ENCODE assay signal across 11 mouse cellular contexts in genomic region chr11:87004960-87005755, GRCm38 (mm10). TPM values are rescaled to one million over a fixed set of nuclear protein-coding genes. Genes with fewer than 3 reads are reported as not detected.
DNase-seq lines count a peak whose midpoint lies in the region; ATAC-seq and TF ChIP-seq lines count a peak whose summit lies in the region.
"Had no signal": no experiment of that assay in that cellular context is flagged by ENCODE, and none has a peak within 500 bp of the region (broad histone marks: within the 10 kb centered on the region; RNA-seq: fewer than 3 reads in every experiment).

No protein-coding gene starts in this region.

- TF ChIP-seq POLR2A in cortical plate, adult 2 months (IDR thresholded peaks at IDR 0.05; ENCODE audit: extremely low read depth, insufficient read depth, low read length): no peak

- DNase-seq in heart, adult 18-20 months: no peak
- peak; percentile 55 for DNase-seq in lung, embryonic 14.5 days
- no peak for DNase-seq in lung, postnatal 25 days (ENCODE audit: low spot score)
- DNase-seq in spleen, adult 18-20 months: no peak
- DNase-seq in left cerebral cortex, adult 18-20 months (ENCODE audit: low spot score in 2 of 2): no peak
- DNase-seq: adrenal gland, postnatal 25 days; cerebellum, adult 18-20 months; thymus, postnatal 36 days had no signal

- ATAC-seq in heart, embryonic 12.5 days (ENCODE audit: insufficient number of reproducible peaks, low FRiP score): no peak
- no peak for ATAC-seq in lung, embryonic 14.5 days (ENCODE audit: insufficient read depth)
- ATAC-seq in limb, embryonic 15.5 days (ENCODE audit: insufficient number of reproducible peaks, low FRiP score, low TSS enrichment, low read depth): no peak

- 57% methylated on average over 12 of the region's 12 CpGs for WGBS in heart, embryonic 12.5 days
- 39% methylated on average over 12 of the region's 12 CpGs for WGBS in lung, embryonic 14.5 days
- 56% methylated on average over 12 of the region's 12 CpGs for WGBS in limb, embryonic 15.5 days

- no peak overlapping the region for H3K4me2 ChIP-seq in heart, embryonic 12.5 days
- H3K4me2 ChIP-seq in lung, embryonic 14.5 days: no peak overlapping the region
- H3K4me2 ChIP-seq in limb, embryonic 15.5 days: no peak overlapping the region

- H3K4me3 ChIP-seq in heart, embryonic 12.5 days: no peak overlapping the region
- no peak overlapping the region for H3K4me3 ChIP-seq in lung, embryonic 14.5 days (ENCODE audit: low read depth, low read length)
- H3K4me3 ChIP-seq in cortical plate, adult 2 months (ENCODE audit: insufficient read depth, low read length): no peak overlapping the region
- no peak overlapping the region for H3K4me3 ChIP-seq in limb, embryonic 15.5 days

- H3K4me1 ChIP-seq in heart, embryonic 12.5 days (replicated peaks): peaks cover 14% of the 10 kb centered on the region
- no peaks in the 10 kb centered on the region for H3K4me1 ChIP-seq in lung, embryonic 14.5 days (ENCODE audit: insufficient read depth)
- H3K4me1 ChIP-seq in cortical plate, adult 2 months (ENCODE audit: control insufficient read depth, insufficient read depth, low read length): no peaks in the 10 kb centered on the region
- H3K4me1 ChIP-seq in limb, embryonic 15.5 days: peaks cover 5% of the 10 kb centered on the region; the same call in 1 of the 2 replicates

- no peak overlapping the region for H3K9ac ChIP-seq in heart, embryonic 12.5 days
- no peak overlapping the region for H3K9ac ChIP-seq in lung, embryonic 14.5 days
- H3K9ac ChIP-seq in limb, embryonic 15.5 days: no peak overlapping the region

- H3K27ac ChIP-seq in heart, embryonic 12.5 days (ENCODE audit: poor library complexity, severe bottlenecking): peak overlapping the region; percentile 60
- peak overlapping the region; percentile 67 for H3K27ac ChIP-seq in lung, embryonic 14.5 days (ENCODE audit: low read depth)
- peak overlapping the region; percentile 79; the same call in 1 of the 2 replicates for H3K27ac ChIP-seq in cortical plate, adult 2 months (ENCODE audit: insufficient read depth, low read length)
- H3K27ac ChIP-seq in limb, embryonic 15.5 days: peak overlapping the region; percentile 54; the same call in 1 of the 2 replicates

- TF ChIP-seq CTCF in lung, embryonic 14.5 days (IDR thresholded peaks at IDR 0.05; ENCODE audit: low read depth): no peak
- no peak for TF ChIP-seq CTCF in cortical plate, adult 2 months (IDR thresholded peaks at IDR 0.05; ENCODE audit: extremely low read depth, insufficient read depth, low read length)

- no peaks in the 10 kb centered on the region for H3K27me3 ChIP-seq in heart, embryonic 12.5 days (replicated peaks)
- no peaks in the 10 kb centered on the region for H3K27me3 ChIP-seq in lung, embryonic 14.5 days (ENCODE audit: insufficient read depth, low read length)
- no peaks in the 10 kb centered on the region for H3K27me3 ChIP-seq in limb, embryonic 15.5 days

- no peaks in the 10 kb centered on the region for H3K9me3 ChIP-seq in heart, embryonic 12.5 days (replicated peaks)
- H3K9me3 ChIP-seq in lung, embryonic 14.5 days (ENCODE audit: low read depth, low read length): no peaks in the 10 kb centered on the region
- no peaks in the 10 kb centered on the region for H3K9me3 ChIP-seq in limb, embryonic 15.5 days

- H3K36me3 ChIP-seq in heart, embryonic 12.5 days: no peaks in the 10 kb centered on the region
- H3K36me3 ChIP-seq in lung, embryonic 14.5 days (ENCODE audit: insufficient read depth): no peaks in the 10 kb centered on the region
- no peaks in the 10 kb centered on the region for H3K36me3 ChIP-seq in limb, embryonic 15.5 days

RNA-seq across cellular contexts. Expression of gene Ypel2, which starts 11.7 kb away (rescaled TPM):
- 24.0 and 25.8 TPM in 2 replicates for polyA plus RNA-seq in heart, embryonic 12.5 days (2016; fragmentation: Nextera tagmentation; extraction: Ambion mirVana)
- total RNA-seq in heart, adult 18-20 months (2021): 10 to 100 TPM; 21.4 to 25.5 TPM
- polyA plus RNA-seq in lung, embryonic 14.5 days (2014; fragmentation: Nextera tagmentation; extraction: Ambion mirVana): 6.8 and 7.0 TPM in 2 replicates
- 27.6 and 32.6 TPM in 2 replicates for polyA plus RNA-seq in cortical plate, adult 2 months (2012; rRNA removed)
- 7.9 and 8.5 TPM in 2 replicates for polyA plus RNA-seq in limb, embryonic 15.5 days (2015; fragmentation: Nextera tagmentation; extraction: Ambion mirVana)
- 10 to 100 TPM; 46.1 to 46.4 TPM for total RNA-seq in left cerebral cortex, adult 18-20 months (2021)
